Mouse (Mus musculus) right cerebral cortex, postnatal 25 days (tissue): ENCODE measurements around the gene Surf6.
"Not testable (repeated sequence)": the region's sequence is repeated elsewhere in the genome, so short reads cannot be mapped to it uniquely, and the experiment has no call there.

Source experiments
- DNase-seq: peaks from one replicate; pipeline ENCODE4 v3.0.0; 2022

The Surf6 gene

GRCm38 (mm10) chr2:26912253-26912770, 9.6 kb upstream of the Surf6 start:
- no peak for DNase-seq

GRCm38 (mm10) chr2:26910994-26911765, 8.5 kb upstream of the Surf6 start:
- DNase-seq, result no peak

GRCm38 (mm10) chr2:26910124-26910993, 7.7 kb upstream of the Surf6 start, which contains the start of the genes Med22 and Rpl7a:
TSS of gene Med22 (minus strand) at chr2:26910677.
TSS of gene Rpl7a (plus strand) at chr2:26910764.
- DNase-seq, result peak; percentile 99

GRCm38 (mm10) chr2:26909387-26909784, 6.7 kb upstream of the Surf6 start:
- DNase-seq, result no peak

GRCm38 (mm10) chr2:26908710-26909386, 6.2 kb upstream of the Surf6 start:
- no peak for DNase-seq

- DNase-seq, result no peak
Measured at GRCm38 (mm10) chr2:26907109-26907508, 4.4 kb upstream of the Surf6 start.

GRCm38 (mm10) chr2:26906431-26906830, 3.8 kb upstream of the Surf6 start:
- no peak for DNase-seq

- no peak for DNase-seq
Measured at GRCm38 (mm10) chr2:26905936-26906335, 3.3 kb upstream of the Surf6 start.

- no peak for DNase-seq
Measured at GRCm38 (mm10) chr2:26903311-26903710, 632 bp upstream of the Surf6 start.

GRCm38 (mm10) chr2:26901834-26902400, 762 bp downstream of the Surf6 start:
- no peak for DNase-seq

- no peak for DNase-seq
Measured at GRCm38 (mm10) chr2:26900731-26901130, 1.9 kb downstream of the Surf6 start.

GRCm38 (mm10) chr2:26895898-26896297, 6.8 kb downstream of the Surf6 start:
- no peak for DNase-seq

GRCm38 (mm10) chr2:26886170-26886569, 16.5 kb downstream of the Surf6 start:
- DNase-seq, result not testable (repeated sequence)

GRCm38 (mm10) chr2:26885541-26885940, 17.1 kb downstream of the Surf6 start:
- DNase-seq, result not testable (repeated sequence)

- DNase-seq, result no peak
Measured at GRCm38 (mm10) chr2:26878571-26878970, 24.1 kb downstream of the Surf6 start.

GRCm38 (mm10) chr2:26870666-26871065, 32.0 kb downstream of the Surf6 start:
- no peak for DNase-seq

GRCm38 (mm10) chr2:26864879-26865278, 37.8 kb downstream of the Surf6 start, which contains the start of gene Abo:
TSS of gene Abo (minus strand) at chr2:26864979.
- DNase-seq, result no peak

GRCm38 (mm10) chr2:26862856-26863255, 39.8 kb downstream of the Surf6 start:
- DNase-seq, result no peak

- DNase-seq, result no peak
Measured at GRCm38 (mm10) chr2:26847706-26848105, 55.0 kb downstream of the Surf6 start.
